Mouse (Mus musculus) retina, embryonic 14.5 days (tissue): ENCODE results near the gene Ip6k2.

Source experiments
- DNase-seq: peaks from one replicate; pipeline ENCODE4 v3.0.0-alpha.2; 2015; ENCODE audit warnings: low spot score

The Ip6k2 gene

GRCm38 (mm10) chr9:108783548-108784463 lies at the start of gene Ip6k2:
Gene Ip6k2, plus strand, starts transcription at chr9:108783796.
- peak; percentile 98 for DNase-seq

- no peak for DNase-seq
Measured at GRCm38 (mm10) chr9:108734626-108735025, 49.0 kb upstream of the Ip6k2 start.

- DNase-seq = no peak
Measured at GRCm38 (mm10) chr9:108739239-108739638, 44.4 kb upstream of the Ip6k2 start.

- peak; percentile 45 for DNase-seq
Measured at GRCm38 (mm10) chr9:108740062-108740461, 43.5 kb upstream of the Ip6k2 start.

GRCm38 (mm10) chr9:108742048-108742447 lies 41.5 kb upstream of the Ip6k2 start:
- no peak for DNase-seq

- DNase-seq = no peak
Measured at GRCm38 (mm10) chr9:108746876-108747499, 36.6 kb upstream of the Ip6k2 start.

- no peak for DNase-seq
Measured at GRCm38 (mm10) chr9:108747694-108748093, 35.9 kb upstream of the Ip6k2 start.

- no peak for DNase-seq
Measured at GRCm38 (mm10) chr9:108748600-108749183, 34.9 kb upstream of the Ip6k2 start.

GRCm38 (mm10) chr9:108750616-108751015 lies 33.0 kb upstream of the Ip6k2 start:
- no peak for DNase-seq

- no peak for DNase-seq
Measured at GRCm38 (mm10) chr9:108752142-108752920, 31.3 kb upstream of the Ip6k2 start.

- DNase-seq = peak; percentile 78
Measured at GRCm38 (mm10) chr9:108753326-108753725, 30.3 kb upstream of the Ip6k2 start.

- no peak for DNase-seq
Measured at GRCm38 (mm10) chr9:108753976-108754375, 29.6 kb upstream of the Ip6k2 start.

GRCm38 (mm10) chr9:108754423-108754822 lies 29.2 kb upstream of the Ip6k2 start:
- DNase-seq = no peak

GRCm38 (mm10) chr9:108757406-108757805 lies 26.2 kb upstream of the Ip6k2 start:
- DNase-seq = no peak

GRCm38 (mm10) chr9:108759121-108759520 lies 24.5 kb upstream of the Ip6k2 start:
- no peak for DNase-seq

GRCm38 (mm10) chr9:108759805-108760204 lies 23.8 kb upstream of the Ip6k2 start:
- DNase-seq = peak; percentile 62

GRCm38 (mm10) chr9:108761561-108761960 lies 22.0 kb upstream of the Ip6k2 start:
- no peak for DNase-seq

- no peak for DNase-seq
Measured at GRCm38 (mm10) chr9:108764971-108765370, 18.6 kb upstream of the Ip6k2 start.

- no peak for DNase-seq
Measured at GRCm38 (mm10) chr9:108776614-108777013, 7.0 kb upstream of the Ip6k2 start.

GRCm38 (mm10) chr9:108777276-108777675 lies 6.3 kb upstream of the Ip6k2 start:
- DNase-seq = no peak

- no peak for DNase-seq
Measured at GRCm38 (mm10) chr9:108780959-108781358, 2.6 kb upstream of the Ip6k2 start.

- no peak for DNase-seq
Measured at GRCm38 (mm10) chr9:108781891-108782290, 1.7 kb upstream of the Ip6k2 start.
